Mouse (Mus musculus) gastrocnemius, adult 18-20 months (tissue): ENCODE data around the gene Cideb. TPM values are rescaled to one million over a fixed set of nuclear protein-coding genes. Genes with fewer than 3 reads are reported as not detected.
A peak's percentile ranks its signal among the peaks of the same experiment; 100 is the strongest.

Experiments used
- DNase-seq: peaks from one replicate; pipeline ENCODE4 v3.0.0; 2021; ENCODE audit warnings: low spot score
- long read RNA-seq, 2 experiments: library from polyadenylated mRNA; stranded (forward); transcript quantifications; one replicate each; pipeline ENCODE4 v2.0.0; 2021
- total RNA-seq, 2 experiments: library from RNA; stranded (reverse); gene quantifications; 2 replicates each; pipeline ENCODE4 v1.2.3; 2021

Cideb gene
- total RNA-seq: not detected
- long read RNA-seq, experiment 1: 0 reads
- long read RNA-seq, experiment 2: 0 reads

- DNase-seq: peak; percentile 52
Observed at GRCm38 (mm10) chr14:55758363-55758784, at the start of gene Cideb. TSS of gene Cideb (minus strand) at chr14:55758458.

GRCm38 (mm10) chr14:55795380-55796163 is 37.3 kb upstream of the Cideb start:
- DNase-seq: peak; percentile 34

- no peak for DNase-seq
Observed at GRCm38 (mm10) chr14:55793946-55794345, 35.7 kb upstream of the Cideb start.

GRCm38 (mm10) chr14:55793461-55793860 is 35.2 kb upstream of the Cideb start:
- peak; percentile 0 for DNase-seq

- DNase-seq: peak; percentile 22
Observed at GRCm38 (mm10) chr14:55788256-55789050, 30.2 kb upstream of the Cideb start, which contains the start of gene Ripk3. TSS of gene Ripk3 (minus strand) at chr14:55788865.

GRCm38 (mm10) chr14:55787731-55788130 is 29.5 kb upstream of the Cideb start:
- DNase-seq: peak; percentile 0

GRCm38 (mm10) chr14:55785195-55785594 is 26.9 kb upstream of the Cideb start:
- DNase-seq: peak; percentile 1

- peak; percentile 5 for DNase-seq
Observed at GRCm38 (mm10) chr14:55783958-55784235, 25.6 kb upstream of the Cideb start, which contains the start of gene Adcy4. TSS of gene Adcy4 (minus strand) at chr14:55784095.

- peak; percentile 63 for DNase-seq
Observed at GRCm38 (mm10) chr14:55783171-55783957, 25.1 kb upstream of the Cideb start.

- DNase-seq: no peak
Observed at GRCm38 (mm10) chr14:55782361-55782960, 24.2 kb upstream of the Cideb start.

GRCm38 (mm10) chr14:55781310-55781709 is 23.1 kb upstream of the Cideb start:
- peak; percentile 70 for DNase-seq

GRCm38 (mm10) chr14:55780736-55781135 is 22.5 kb upstream of the Cideb start:
- no peak for DNase-seq

GRCm38 (mm10) chr14:55779656-55780055 is 21.4 kb upstream of the Cideb start:
- no peak for DNase-seq

- no peak for DNase-seq
Observed at GRCm38 (mm10) chr14:55778686-55779085, 20.4 kb upstream of the Cideb start.

- no peak for DNase-seq
Observed at GRCm38 (mm10) chr14:55777806-55778205, 19.5 kb upstream of the Cideb start.

GRCm38 (mm10) chr14:55777176-55777575 is 18.9 kb upstream of the Cideb start:
- no peak for DNase-seq

GRCm38 (mm10) chr14:55776711-55777110 is 18.5 kb upstream of the Cideb start:
- DNase-seq: no peak

GRCm38 (mm10) chr14:55769087-55769703 is 10.9 kb upstream of the Cideb start:
- no peak for DNase-seq

GRCm38 (mm10) chr14:55768555-55768954 is 10.3 kb upstream of the Cideb start:
- DNase-seq: no peak

GRCm38 (mm10) chr14:55767519-55768414 is 9.5 kb upstream of the Cideb start:
- no peak for DNase-seq
